Mouse (Mus musculus) midbrain, embryonic 13.5 days (tissue): ENCODE measurements around the gene Pcgf5. TPM values are rescaled to one million over a fixed set of nuclear protein-coding genes. Genes with fewer than 3 reads are reported as not detected.

ENCODE experiments used
- ATAC-seq: fragments of 200-750 bp; cut with Nextera tagmentation; 2 replicates; pipeline ENCODE4 v1.8.0; 2017; ENCODE audit warnings: mild to moderate bottlenecking, moderate TSS enrichment, moderate library complexity
- H3K27ac ChIP-seq: fragments of 300-500 bp; sonication (generic); 2 replicates; pipeline ENCODE4 v1.5.1; 2015; ENCODE audit warnings: inconsistent platforms, mild to moderate bottlenecking, moderate library complexity
- H3K27me3 ChIP-seq: fragments of 300-500 bp; sonication (generic); 2 replicates; pipeline ENCODE4 v1.6.1; 2015; ENCODE audit warnings: mild to moderate bottlenecking, inconsistent platforms
- H3K36me3 ChIP-seq: fragments of 300-500 bp; sonication (generic); 2 replicates; pipeline ENCODE4 v1.6.1; 2015; ENCODE audit warnings: mild to moderate bottlenecking, inconsistent platforms
- H3K4me1 ChIP-seq: fragments of 300-500 bp; sonication (generic); replicated peaks from 2 replicates; pipeline ENCODE4 v1.6.1; 2015; ENCODE audit warnings: inconsistent platforms
- H3K4me2 ChIP-seq: fragments of 300-500 bp; sonication (generic); replicated peaks from 2 replicates; pipeline ENCODE4 v1.6.1; 2015; ENCODE audit warnings: moderate library complexity, mild to moderate bottlenecking, inconsistent platforms
- H3K4me3 ChIP-seq: fragments of 300-500 bp; sonication (generic); replicated peaks from 2 replicates; pipeline ENCODE4 v1.5.1; 2015; ENCODE audit warnings: mild to moderate bottlenecking, inconsistent platforms
- H3K9ac ChIP-seq: fragments of 300-500 bp; sonication (generic); replicated peaks from 2 replicates; pipeline ENCODE4 v1.6.1; 2015; ENCODE audit warnings: mild to moderate bottlenecking, inconsistent platforms
- H3K9me3 ChIP-seq: fragments of 300-500 bp; sonication (generic); 2 replicates; pipeline ENCODE4 v1.6.1; 2016; ENCODE audit warnings: mild to moderate bottlenecking, inconsistent platforms
- WGBS: fragments of 180-500 bp; shearing (Covaris S2); methylation state at CpG from one replicate; pipeline ENCODE4 v1.1.7; 2015; 5-methylcytosine and 5-hydroxymethylcytosine counted together
- polyA plus RNA-seq: library from polyadenylated mRNA; unstranded; fragments of >200 nt; fragmentation: Nextera tagmentation; extraction: Ambion mirVana; gene quantifications from 2 replicates; pipeline ENCODE4 v1.2.1, GENCODE M21; 2015

Pcgf5 gene
- polyA plus RNA-seq, 1 experiment from 2014 or later: 9.7 TPM

GRCm38 (mm10) chr19:36350870-36351269 is 2.8 kb downstream of the Pcgf5 start:
- ATAC-seq: no peak
- Histone ChIP-seq H3K4me1 (peaks cover 12% of the 10 kb centered on the region), H3K9ac (no peak overlapping the region), H3K9me3 (no peaks in the 10 kb centered on the region), H3K4me3 (no peak overlapping the region), H3K27ac (no peak overlapping the region), H3K4me2 (no peak overlapping the region), H3K27me3 (peaks cover 55% of the 10 kb centered on the region), H3K36me3 (no peaks in the 10 kb centered on the region)
- whole genome bisulfite sequencing: 93% methylated on average over 9 of the region's 9 CpGs

- Histone ChIP-seq H3K27me3 (no peaks in the 10 kb centered on the region), H3K4me2 (no peak overlapping the region), H3K27ac (no peak overlapping the region), H3K4me1 (no peaks in the 10 kb centered on the region), H3K9me3 (no peaks in the 10 kb centered on the region), H3K9ac (no peak overlapping the region), H3K4me3 (no peak overlapping the region), H3K36me3 (no peaks in the 10 kb centered on the region)
- ATAC-seq: no peak
- WGBS: 91% methylated on average over 5 of the region's 5 CpGs
These were observed 14.4 kb downstream of the Pcgf5 start for GRCm38 (mm10) chr19:36362541-36362940.

- Histone ChIP-seq H3K9ac (no peak overlapping the region), H3K36me3 (no peaks in the 10 kb centered on the region), H3K9me3 (no peaks in the 10 kb centered on the region), H3K4me2 (no peak overlapping the region), H3K4me3 (no peak overlapping the region), H3K27ac (no peak overlapping the region), H3K4me1 (no peaks in the 10 kb centered on the region), H3K27me3 (no peaks in the 10 kb centered on the region)
- 95% methylated on average over 8 of the region's 8 CpGs for WGBS
- no peak for ATAC-seq
These were observed 16.6 kb downstream of the Pcgf5 start for GRCm38 (mm10) chr19:36364757-36365156.

- H3K4me1 ChIP-seq: no peaks in the 10 kb centered on the region
- no peak for ATAC-seq
- H3K4me2 ChIP-seq: no peak overlapping the region
- no peaks in the 10 kb centered on the region for H3K9me3 ChIP-seq
- no peak overlapping the region for H3K27ac ChIP-seq
- H3K36me3 ChIP-seq: no peaks in the 10 kb centered on the region
- no peak overlapping the region for H3K9ac ChIP-seq
- no peak overlapping the region for H3K4me3 ChIP-seq
- 0 out of 2 replicates have a peak, but pooled peaks cover 3% of the 10 kb centered on the region for H3K27me3 ChIP-seq
- 92% methylated on average over 10 of the region's 10 CpGs for WGBS
These were observed 23.4 kb downstream of the Pcgf5 start for GRCm38 (mm10) chr19:36371478-36371877.

- ATAC-seq: no peak
- H3K4me3 ChIP-seq: no peak overlapping the region
- no peaks in the 10 kb centered on the region for H3K9me3 ChIP-seq
- H3K4me2 ChIP-seq: no peak overlapping the region
- no peak overlapping the region for H3K9ac ChIP-seq
- WGBS: 43% methylated on average over 6 of the region's 6 CpGs
- H3K36me3 ChIP-seq: no peaks in the 10 kb centered on the region
- 0 out of 2 replicates have a peak, but pooled peaks cover 3% of the 10 kb centered on the region for H3K27me3 ChIP-seq
- no peaks in the 10 kb centered on the region for H3K4me1 ChIP-seq
- H3K27ac ChIP-seq: no peak overlapping the region
These were observed 25.0 kb downstream of the Pcgf5 start for GRCm38 (mm10) chr19:36373056-36373621.

- H3K9ac ChIP-seq: no peak overlapping the region
- H3K27me3 ChIP-seq: 0 out of 2 replicates have a peak, but pooled peaks cover 3% of the 10 kb centered on the region
- no peak for ATAC-seq
- no peak overlapping the region for H3K27ac ChIP-seq
- no peaks in the 10 kb centered on the region for H3K9me3 ChIP-seq
- WGBS: 83% methylated on average over 11 of the region's 11 CpGs
- H3K4me1 ChIP-seq: no peaks in the 10 kb centered on the region
- H3K36me3 ChIP-seq: no peaks in the 10 kb centered on the region
- no peak overlapping the region for H3K4me3 ChIP-seq
- no peak overlapping the region for H3K4me2 ChIP-seq
These were observed 27.2 kb downstream of the Pcgf5 start for GRCm38 (mm10) chr19:36375200-36375783.

- peak; percentile 37; the same call in 1 of the 2 replicates for ATAC-seq
- no peaks in the 10 kb centered on the region for H3K36me3 ChIP-seq
- no peak overlapping the region for H3K4me3 ChIP-seq
- no peak overlapping the region for H3K27ac ChIP-seq
- 0 out of 2 replicates have a peak, but pooled peaks cover 3% of the 10 kb centered on the region for H3K27me3 ChIP-seq
- no peak overlapping the region for H3K9ac ChIP-seq
- WGBS: 84% methylated on average over 7 of the region's 7 CpGs
- no peaks in the 10 kb centered on the region for H3K4me1 ChIP-seq
- H3K4me2 ChIP-seq: no peak overlapping the region
- no peaks in the 10 kb centered on the region for H3K9me3 ChIP-seq
These were observed 29.6 kb downstream of the Pcgf5 start for GRCm38 (mm10) chr19:36377729-36378128.

GRCm38 (mm10) chr19:36378511-36379232 is 30.6 kb downstream of the Pcgf5 start:
- Histone ChIP-seq H3K9me3 (no peaks in the 10 kb centered on the region), H3K4me1 (no peaks in the 10 kb centered on the region), H3K4me2 (no peak overlapping the region), H3K4me3 (no peak overlapping the region), H3K36me3 (no peaks in the 10 kb centered on the region), H3K27me3 (0 out of 2 replicates have a peak, but pooled peaks cover 3% of the 10 kb centered on the region), H3K9ac (no peak overlapping the region), H3K27ac (no peak overlapping the region)
- 62% methylated on average over 15 of the region's 15 CpGs for WGBS
- no peak for ATAC-seq

GRCm38 (mm10) chr19:36382901-36383300 is 34.8 kb downstream of the Pcgf5 start:
- H3K36me3 ChIP-seq: no peaks in the 10 kb centered on the region
- no peaks in the 10 kb centered on the region for H3K4me1 ChIP-seq
- H3K27me3 ChIP-seq: no peaks in the 10 kb centered on the region
- ATAC-seq: no peak
- H3K27ac ChIP-seq: no peak overlapping the region
- H3K4me3 ChIP-seq: no peak overlapping the region
- no peak overlapping the region for H3K4me2 ChIP-seq
- no peaks in the 10 kb centered on the region for H3K9me3 ChIP-seq
- WGBS: 92% methylated on average over 3 of the region's 3 CpGs
- H3K9ac ChIP-seq: no peak overlapping the region

- no peak for ATAC-seq
- H3K36me3 ChIP-seq: no peaks in the 10 kb centered on the region
- WGBS: 75% methylated on average over 5 of the region's 5 CpGs
These were observed 35.9 kb downstream of the Pcgf5 start for GRCm38 (mm10) chr19:36383977-36384376.

GRCm38 (mm10) chr19:36384426-36384825 is 36.3 kb downstream of the Pcgf5 start:
- Histone ChIP-seq H3K27ac (no peak overlapping the region), H3K4me3 (no peak overlapping the region), H3K9me3 (no peaks in the 10 kb centered on the region), H3K27me3 (no peaks in the 10 kb centered on the region), H3K4me2 (no peak overlapping the region), H3K36me3 (no peaks in the 10 kb centered on the region), H3K9ac (no peak overlapping the region), H3K4me1 (no peaks in the 10 kb centered on the region)
- no peak for ATAC-seq
- WGBS: 3% methylated on average over 2 of the region's 2 CpGs

More at GRCm38 (mm10) chr19:36383977-36384376, 35.9 kb downstream of the Pcgf5 start:
- Histone ChIP-seq H3K4me3 (no peak overlapping the region), H3K4me1 (no peaks in the 10 kb centered on the region), H3K27ac (no peak overlapping the region), H3K27me3 (no peaks in the 10 kb centered on the region), H3K9me3 (no peaks in the 10 kb centered on the region), H3K9ac (no peak overlapping the region), H3K4me2 (no peak overlapping the region)

GRCm38 (mm10) chr19:36388502-36388901 is 40.4 kb downstream of the Pcgf5 start:
- WGBS: 86% methylated on average over 5 of the region's 5 CpGs
- Histone ChIP-seq H3K9ac (no peak overlapping the region), H3K4me1 (no peaks in the 10 kb centered on the region), H3K27me3 (no peaks in the 10 kb centered on the region), H3K4me2 (no peak overlapping the region), H3K36me3 (no peaks in the 10 kb centered on the region), H3K4me3 (no peak overlapping the region), H3K9me3 (no peaks in the 10 kb centered on the region), H3K27ac (no peak overlapping the region)
- no peak for ATAC-seq
